Mouse (Mus musculus): ENCODE measurements around the gene Mgp. TPM values are rescaled to one million over a fixed set of nuclear protein-coding genes. Genes with fewer than 3 reads are reported as not detected.
A peak's percentile ranks its signal among the peaks of the same experiment; 100 is the strongest.

The Mgp gene
- polyA plus RNA-seq, 1 experiment from 2014 or later: 1.6 TPM

- H3K9me3 ChIP-seq (ENCODE audit: control insufficient read depth, low read length): no peaks in the 10 kb centered on the region
- H3K4me1 ChIP-seq (ENCODE audit: control insufficient read depth, insufficient read depth, low read length): no peaks in the 10 kb centered on the region
- ATAC-seq (ENCODE audit: low FRiP score) (no peak), DNase-seq (ENCODE audit: low spot score, missing footprints) (no peak)
- no peak overlapping the region for H3K9ac ChIP-seq (ENCODE audit: low read length)
- H3K4me3 ChIP-seq (ENCODE audit: low read depth, low read length): no peak overlapping the region
- H3K27ac ChIP-seq (ENCODE audit: low read depth, low read length): no peak overlapping the region
- WGBS: 92% methylated on average over 8 of the region's 8 CpGs
- H3K4me2 ChIP-seq: no peak overlapping the region
- H3K27me3 ChIP-seq (ENCODE audit: control insufficient read depth, insufficient read depth, low read length): no peaks in the 10 kb centered on the region
- no peaks in the 10 kb centered on the region for H3K36me3 ChIP-seq (ENCODE audit: control insufficient read depth, insufficient read depth, low read length)
Measured at GRCm38 (mm10) chr6:136848399-136848798, 27.2 kb downstream of the Mgp start.

DNA sequence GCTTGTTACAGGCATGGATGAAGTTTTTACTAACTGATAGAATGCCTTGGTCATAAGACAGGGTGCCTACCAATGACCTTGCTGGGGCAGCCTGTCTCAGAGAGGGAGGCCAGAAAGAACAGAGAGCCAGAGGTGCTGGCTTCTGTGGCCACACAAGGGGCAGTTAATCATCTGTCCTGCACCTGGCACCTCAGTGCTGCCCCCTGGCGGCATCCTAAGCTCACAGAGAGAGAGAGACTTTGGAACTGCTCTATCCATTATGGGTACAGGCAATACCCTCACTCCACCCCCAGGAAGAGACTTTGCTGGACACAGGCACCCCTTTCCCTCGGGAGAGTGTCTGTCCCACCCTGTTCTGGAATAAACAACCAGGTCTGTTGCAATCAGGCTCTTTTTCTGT, 27.8 kb downstream of the Mgp start:
- no peak overlapping the region for H3K4me3 ChIP-seq (ENCODE audit: low read depth, low read length)
- no peaks in the 10 kb centered on the region for H3K27me3 ChIP-seq (ENCODE audit: control insufficient read depth, insufficient read depth, low read length)
- no peak overlapping the region for H3K4me2 ChIP-seq
- H3K9me3 ChIP-seq (ENCODE audit: control insufficient read depth, low read length): no peaks in the 10 kb centered on the region
- WGBS: 28% methylated on average over 2 of the region's 2 CpGs
- DNase-seq (ENCODE audit: low spot score, missing footprints) (peak; percentile 86), ATAC-seq (ENCODE audit: low FRiP score) (no peak)
- H3K4me1 ChIP-seq (ENCODE audit: control insufficient read depth, insufficient read depth, low read length): no peaks in the 10 kb centered on the region
- no peak overlapping the region for H3K27ac ChIP-seq (ENCODE audit: low read depth, low read length)
- no peak overlapping the region for H3K9ac ChIP-seq (ENCODE audit: low read length)
- H3K36me3 ChIP-seq (ENCODE audit: control insufficient read depth, insufficient read depth, low read length): no peaks in the 10 kb centered on the region

DNA sequence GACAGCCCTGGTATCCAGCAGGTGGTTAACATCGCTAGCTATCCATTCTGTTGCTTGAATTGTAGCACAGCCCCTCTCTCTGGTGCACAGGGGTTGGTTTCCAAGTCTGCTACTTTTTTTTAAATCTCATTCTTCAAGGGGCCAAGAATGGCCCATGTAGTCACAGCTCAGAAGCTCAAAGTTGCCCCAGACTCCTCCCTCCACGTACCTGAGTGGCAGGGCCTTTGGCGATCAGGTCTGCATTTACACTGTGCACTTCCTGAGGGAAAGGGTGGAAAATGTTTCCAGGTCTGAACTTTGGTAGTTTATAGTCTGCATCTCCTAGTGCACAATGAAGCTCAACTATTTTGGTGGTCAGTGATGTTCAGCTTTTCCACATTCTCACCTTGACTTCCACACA, 28.4 kb downstream of the Mgp start:
- no peak overlapping the region for H3K4me3 ChIP-seq (ENCODE audit: low read depth, low read length)
- DNase-seq (ENCODE audit: low spot score, missing footprints) (peak; percentile 82), ATAC-seq (ENCODE audit: low FRiP score) (no peak)
- no peaks in the 10 kb centered on the region for H3K27me3 ChIP-seq (ENCODE audit: control insufficient read depth, insufficient read depth, low read length)
- WGBS: 94% methylated on average over 3 of the region's 3 CpGs
- H3K9ac ChIP-seq (ENCODE audit: low read length): no peak overlapping the region
- no peak overlapping the region for H3K27ac ChIP-seq (ENCODE audit: low read depth, low read length)
- H3K4me1 ChIP-seq (ENCODE audit: control insufficient read depth, insufficient read depth, low read length): no peaks in the 10 kb centered on the region
- H3K36me3 ChIP-seq (ENCODE audit: control insufficient read depth, insufficient read depth, low read length): no peaks in the 10 kb centered on the region
- no peaks in the 10 kb centered on the region for H3K9me3 ChIP-seq (ENCODE audit: control insufficient read depth, low read length)
- no peak overlapping the region for H3K4me2 ChIP-seq

GRCm38 (mm10) chr6:136845706-136846480, 29.7 kb downstream of the Mgp start:
- Histone ChIP-seq H3K27ac (ENCODE audit: low read depth, low read length) (no peak overlapping the region), H3K9ac (ENCODE audit: low read length) (no peak overlapping the region), H3K4me1 (ENCODE audit: control insufficient read depth, insufficient read depth, low read length) (no peaks in the 10 kb centered on the region), H3K4me2 (no peak overlapping the region), H3K36me3 (ENCODE audit: control insufficient read depth, insufficient read depth, low read length) (no peaks in the 10 kb centered on the region), H3K9me3 (ENCODE audit: control insufficient read depth, low read length) (no peaks in the 10 kb centered on the region), H3K27me3 (ENCODE audit: control insufficient read depth, insufficient read depth, low read length) (no peaks in the 10 kb centered on the region), H3K4me3 (ENCODE audit: low read depth, low read length) (no peak overlapping the region)
- DNase-seq (ENCODE audit: low spot score, missing footprints): peak; percentile 51
- WGBS: 80% methylated on average over 5 of the region's 5 CpGs
- no peak for ATAC-seq (ENCODE audit: low FRiP score)

DNA sequence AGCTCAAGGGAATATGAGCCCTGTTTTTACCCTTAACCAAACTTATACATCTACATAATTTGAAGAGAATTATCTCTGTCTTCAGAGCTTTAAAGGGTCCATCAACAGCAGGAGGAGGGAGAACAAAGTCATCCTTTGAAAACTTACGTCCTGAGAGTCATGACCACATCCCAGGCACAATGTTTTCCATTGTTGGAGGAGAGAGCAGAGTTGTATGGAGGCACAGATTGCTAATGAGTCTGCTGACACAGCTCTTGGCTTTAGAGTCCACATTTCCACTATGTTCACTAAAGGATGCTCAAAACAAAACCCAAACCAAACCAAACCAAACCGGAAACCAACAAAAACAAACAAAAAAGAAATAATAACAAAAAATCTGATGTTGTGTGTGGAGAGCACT, 30.7 kb downstream of the Mgp start:
- 65% methylated on average over 2 of the region's 2 CpGs for WGBS
- no peak for DNase-seq (ENCODE audit: low spot score, missing footprints)
- H3K4me1 ChIP-seq (ENCODE audit: control insufficient read depth, insufficient read depth, low read length): no peaks in the 10 kb centered on the region

GRCm38 (mm10) chr6:136837323-136837722, 38.3 kb downstream of the Mgp start:
- Histone ChIP-seq H3K4me2 (no peak overlapping the region), H3K4me3 (ENCODE audit: low read depth, low read length) (no peak overlapping the region), H3K27ac (ENCODE audit: low read depth, low read length) (no peak overlapping the region), H3K36me3 (ENCODE audit: control insufficient read depth, insufficient read depth, low read length) (no peaks in the 10 kb centered on the region), H3K9me3 (ENCODE audit: control insufficient read depth, low read length) (no peaks in the 10 kb centered on the region), H3K27me3 (ENCODE audit: control insufficient read depth, insufficient read depth, low read length) (no peaks in the 10 kb centered on the region), H3K4me1 (ENCODE audit: control insufficient read depth, insufficient read depth, low read length) (no peaks in the 10 kb centered on the region), H3K9ac (ENCODE audit: low read length) (no peak overlapping the region)
- DNase-seq (ENCODE audit: low spot score, missing footprints) (no peak), ATAC-seq (ENCODE audit: low FRiP score) (no peak)
- WGBS: 80% methylated on average over 3 of the region's 3 CpGs

More for the DNA sequence above, 30.7 kb downstream of the Mgp start:
- ATAC-seq (ENCODE audit: low FRiP score): no peak
- H3K4me3 ChIP-seq (ENCODE audit: low read depth, low read length): no peak overlapping the region
- H3K27me3 ChIP-seq (ENCODE audit: control insufficient read depth, insufficient read depth, low read length): no peaks in the 10 kb centered on the region
- no peaks in the 10 kb centered on the region for H3K9me3 ChIP-seq (ENCODE audit: control insufficient read depth, low read length)
- H3K4me2 ChIP-seq: no peak overlapping the region
- H3K36me3 ChIP-seq (ENCODE audit: control insufficient read depth, insufficient read depth, low read length): no peaks in the 10 kb centered on the region
- no peak overlapping the region for H3K9ac ChIP-seq (ENCODE audit: low read length)
- H3K27ac ChIP-seq (ENCODE audit: low read depth, low read length): no peak overlapping the region

- ATAC-seq (ENCODE audit: low FRiP score): no peak
- no peak within 1 kb of the TSS for H3K4me2 ChIP-seq
- H3K9ac ChIP-seq (ENCODE audit: low read length): no peak within 1 kb of the TSS
- no peak within 1 kb of the TSS for H3K27ac ChIP-seq (ENCODE audit: low read depth, low read length)
- H3K9me3 ChIP-seq (ENCODE audit: control insufficient read depth, low read length): no peaks in the 10 kb centered on the region
- WGBS: 59% methylated on average over 4 of the region's 4 CpGs
- H3K27me3 ChIP-seq (ENCODE audit: control insufficient read depth, insufficient read depth, low read length): no peaks in the 10 kb centered on the region
- DNase-seq (ENCODE audit: low spot score, missing footprints): no peak
- H3K4me3 ChIP-seq (ENCODE audit: low read depth, low read length): no peak within 1 kb of the TSS
- no peaks in the 10 kb centered on the region for H3K4me1 ChIP-seq (ENCODE audit: control insufficient read depth, insufficient read depth, low read length)
- H3K36me3 ChIP-seq (ENCODE audit: control insufficient read depth, insufficient read depth, low read length): no peaks in the 10 kb centered on the region
Measured at GRCm38 (mm10) chr6:136835352-136835751, 40.3 kb downstream of the Mgp start, which contains the start of gene Smco3. Gene Smco3 (minus strand): TSS chr6:136835452.

DNA sequence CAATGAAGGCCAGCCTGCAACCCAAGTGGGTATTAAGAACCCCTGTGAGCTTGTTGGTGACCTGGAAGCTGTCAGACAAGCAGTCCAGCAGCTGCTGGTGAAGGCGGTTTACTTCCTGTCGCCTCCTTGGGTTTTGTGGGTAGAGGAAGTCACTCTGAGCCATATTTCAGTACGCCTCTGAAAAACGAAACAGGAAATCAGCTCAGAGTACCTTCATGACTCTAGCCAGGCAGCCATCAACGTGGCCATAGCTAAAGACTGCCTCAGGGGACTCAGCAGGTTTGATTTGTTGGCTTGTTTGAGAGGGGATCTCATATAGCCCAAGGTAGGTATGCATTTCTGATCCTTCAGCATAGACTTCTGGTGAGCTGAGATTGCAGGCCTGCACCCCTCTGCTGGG, 43.9 kb downstream of the Mgp start:
- 76% methylated on average over 5 of the region's 5 CpGs for WGBS
- peaks cover 4% of the 10 kb centered on the region for H3K4me1 ChIP-seq (ENCODE audit: control insufficient read depth, insufficient read depth, low read length)

DNA sequence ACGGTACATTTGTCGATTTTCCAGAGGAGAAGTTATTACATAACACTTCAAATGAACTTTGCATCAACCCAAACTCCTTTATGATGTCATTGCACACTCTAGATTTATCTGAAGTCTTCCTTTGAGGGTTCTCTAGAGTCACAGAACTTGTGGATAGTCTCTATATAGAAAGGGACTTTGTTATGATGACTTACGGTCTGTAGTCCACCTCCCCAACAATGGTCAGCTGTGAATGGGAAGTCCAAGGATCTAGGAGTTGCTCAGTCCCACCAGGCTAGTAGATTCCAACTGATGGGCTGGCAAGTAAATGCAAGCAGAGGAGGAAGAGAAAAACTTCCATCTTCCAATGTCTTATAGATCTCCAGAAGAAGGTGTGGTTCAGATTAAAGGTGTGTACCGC, 46.9 kb downstream of the Mgp start:
- H3K27ac ChIP-seq (ENCODE audit: low read depth, low read length): no peak overlapping the region
- H3K27me3 ChIP-seq (ENCODE audit: control insufficient read depth, insufficient read depth, low read length): no peaks in the 10 kb centered on the region
- peak; percentile 86 for DNase-seq (ENCODE audit: low spot score, missing footprints)
- H3K9ac ChIP-seq (ENCODE audit: low read length): peak overlapping the region; percentile 99
- peak overlapping the region; percentile 50 for H3K4me2 ChIP-seq
- WGBS: 34% methylated on average over 4 of the region's 4 CpGs
- ATAC-seq (ENCODE audit: low FRiP score): peak; percentile 7; the same call in 1 of the 2 replicates
- peak overlapping the region; percentile 100 for H3K4me3 ChIP-seq (ENCODE audit: low read depth, low read length)
- H3K9me3 ChIP-seq (ENCODE audit: control insufficient read depth, low read length): no peaks in the 10 kb centered on the region
- H3K4me1 ChIP-seq (ENCODE audit: control insufficient read depth, insufficient read depth, low read length): peaks cover 4% of the 10 kb centered on the region
- H3K36me3 ChIP-seq (ENCODE audit: control insufficient read depth, insufficient read depth, low read length): peaks cover 9% of the 10 kb centered on the region; the same call in 1 of the 2 replicates

More for the DNA sequence above, 43.9 kb downstream of the Mgp start:
- Histone ChIP-seq H3K4me3 (ENCODE audit: low read depth, low read length) (no peak overlapping the region), H3K9ac (ENCODE audit: low read length) (no peak overlapping the region), H3K9me3 (ENCODE audit: control insufficient read depth, low read length) (no peaks in the 10 kb centered on the region), H3K27ac (ENCODE audit: low read depth, low read length) (no peak overlapping the region), H3K36me3 (ENCODE audit: control insufficient read depth, insufficient read depth, low read length) (no peaks in the 10 kb centered on the region), H3K27me3 (ENCODE audit: control insufficient read depth, insufficient read depth, low read length) (no peaks in the 10 kb centered on the region), H3K4me2 (no peak overlapping the region)
- DNase-seq (ENCODE audit: low spot score, missing footprints) (no peak), ATAC-seq (ENCODE audit: low FRiP score) (no peak)

Measured in midbrain, embryonic 11.5 days (tissue).